Mouse (Mus musculus) large intestine, adult 2 months (tissue): ENCODE results near the gene Casz1. TPM values are rescaled to one million over a fixed set of nuclear protein-coding genes. Genes with fewer than 3 reads are reported as not detected.
A peak's percentile ranks its signal among the peaks of the same experiment; 100 is the strongest.

Experiments used
- DNase-seq: peaks from one replicate; pipeline ENCODE4 v3.0.0-alpha.2; 2012; ENCODE audit warnings: low read depth, low spot score
- WGBS: fragments of 180-500 bp; shearing (Covaris S2); methylation state at CpG from one replicate; pipeline ENCODE4 v1.1.7; 2018; 5-methylcytosine and 5-hydroxymethylcytosine counted together
- polyA plus RNA-seq: library from polyadenylated mRNA; depleted of rRNA; stranded (reverse); fragments of >200 nt; gene quantifications from 2 replicates; pipeline ENCODE4 v1.2.3, GENCODE M21; 2012

Casz1 gene
- polyA plus RNA-seq, 1 experiment = 26.9 TPM

- 45% methylated on average over 52 of the region's 52 CpGs for WGBS
Measured at GRCm38 (mm10) chr4:148890892-148891838, 86.9 kb downstream of the Casz1 start.

GRCm38 (mm10) chr4:148896125-148896524 is 91.9 kb downstream of the Casz1 start:
- 41% methylated on average over 6 of the region's 6 CpGs for WGBS
- DNase-seq = no peak

More at GRCm38 (mm10) chr4:148890892-148891838, 86.9 kb downstream of the Casz1 start:
- no peak for DNase-seq

GRCm38 (mm10) chr4:148899927-148900294 is 95.7 kb downstream of the Casz1 start:
- WGBS = 22% methylated on average over 1 of the region's 1 CpGs
- no peak for DNase-seq

- DNase-seq = peak; percentile 75
- WGBS = under 1% methylated on average over 97 of the region's 123 CpGs
Measured at GRCm38 (mm10) chr4:148900295-148901211, 96.3 kb downstream of the Casz1 start.

- 2% methylated on average over 64 of the region's 64 CpGs for WGBS
- DNase-seq = no peak
Measured at GRCm38 (mm10) chr4:148901275-148902052, 97.2 kb downstream of the Casz1 start.

GRCm38 (mm10) chr4:148902919-148903727 is 98.9 kb downstream of the Casz1 start:
- DNase-seq = peak; percentile 89
- WGBS = 10% methylated on average over 8 of the region's 8 CpGs

- no peak for DNase-seq
- 24% methylated on average over 7 of the region's 7 CpGs for WGBS
Measured at GRCm38 (mm10) chr4:148905295-148905694, 101.1 kb downstream of the Casz1 start.

- DNase-seq = no peak
Measured at GRCm38 (mm10) chr4:148906806-148907205, 102.6 kb downstream of the Casz1 start.

GRCm38 (mm10) chr4:148908214-148908681 is 104.0 kb downstream of the Casz1 start:
- WGBS = 30% methylated on average over 11 of the region's 11 CpGs
- no peak for DNase-seq

More at GRCm38 (mm10) chr4:148906806-148907205, 102.6 kb downstream of the Casz1 start:
- 41% methylated on average over 10 of the region's 10 CpGs for WGBS

- DNase-seq = no peak
- 80% methylated on average over 15 of the region's 15 CpGs for WGBS
Measured at GRCm38 (mm10) chr4:148908760-148909510, 104.7 kb downstream of the Casz1 start.

GRCm38 (mm10) chr4:148909566-148909965 is 105.3 kb downstream of the Casz1 start:
- no peak for DNase-seq
- WGBS = 83% methylated on average over 11 of the region's 11 CpGs

- WGBS = 75% methylated on average over 7 of the region's 7 CpGs
- no peak for DNase-seq
Measured at GRCm38 (mm10) chr4:148912134-148912533, 107.9 kb downstream of the Casz1 start.

GRCm38 (mm10) chr4:148912826-148913590 is 108.8 kb downstream of the Casz1 start:
- DNase-seq = no peak
- 43% methylated on average over 8 of the region's 8 CpGs for WGBS

- WGBS = 66% methylated on average over 10 of the region's 10 CpGs
- DNase-seq = no peak
Measured at GRCm38 (mm10) chr4:148914863-148915622, 110.8 kb downstream of the Casz1 start.

GRCm38 (mm10) chr4:148915849-148916248 is 111.6 kb downstream of the Casz1 start:
- no peak for DNase-seq
- 95% methylated on average over 15 of the region's 15 CpGs for WGBS

GRCm38 (mm10) chr4:148918707-148919447 is 114.6 kb downstream of the Casz1 start:
- DNase-seq = no peak
- 37% methylated on average over 15 of the region's 15 CpGs for WGBS
